Mouse (Mus musculus) G1E (cell line): ENCODE measurements around the gene Col18a1. TPM values are rescaled to one million over a fixed set of nuclear protein-coding genes. Genes with fewer than 3 reads are reported as not detected.

ENCODE experiments used
- ATAC-seq: 2 replicates; pipeline ENCODE4 v1.8.0; 2016; ENCODE audit warnings: mild to moderate bottlenecking; ENCODE audit not compliant: insufficient number of reproducible peaks, poor library complexity, low FRiP score, severe bottlenecking; ENCODE audit errors: extremely low read depth
- DNase-seq: peaks from one replicate; pipeline ENCODE4 v3.0.0; 2012; ENCODE audit warnings: low spot score
- H3K27me3 ChIP-seq: 2 replicates; pipeline ENCODE4 v1.6.1; 2012; ENCODE audit warnings: mild to moderate bottlenecking, low read length, inconsistent platforms; ENCODE audit not compliant: insufficient read depth
- H3K36me3 ChIP-seq: replicated peaks from 2 replicates; pipeline ENCODE3; 2012; ENCODE audit warnings: mild to moderate bottlenecking, inconsistent platforms
- H3K4me1 ChIP-seq: 2 replicates; pipeline ENCODE4 v1.6.1; 2012; ENCODE audit warnings: low read depth, low read length, inconsistent platforms, mixed read lengths; ENCODE audit not compliant: insufficient read depth
- H3K4me3 ChIP-seq: 2 replicates; pipeline ENCODE4 v1.5.1; 2012; ENCODE audit warnings: low read depth, mild to moderate bottlenecking, inconsistent platforms, low read length, moderate library complexity, mixed read lengths
- H3K9me3 ChIP-seq: replicated peaks from 2 replicates; pipeline ENCODE4 v1.6.1; 2012; ENCODE audit warnings: inconsistent platforms
- CTCF ChIP-seq: IDR thresholded peaks from 2 replicates; pipeline ENCODE4 v1.5.1; 2012; ENCODE audit warnings: low read depth, low read length, inconsistent platforms, mixed read lengths
- GATA1 ChIP-seq: IDR thresholded peaks from 2 replicates; pipeline ENCODE4 v1.6.1; 2012; ENCODE audit warnings: borderline replicate concordance, low read length, inconsistent platforms, mixed read lengths
- GATA2 ChIP-seq: IDR thresholded peaks from 2 replicates; pipeline ENCODE4 v1.6.1; 2012; ENCODE audit warnings: low read depth, low read length, inconsistent platforms, borderline replicate concordance
- POLR2AphosphoS5 ChIP-seq: IDR thresholded peaks from 2 replicates; pipeline ENCODE4 v1.6.1; 2012; ENCODE audit warnings: low read depth, low read length, inconsistent platforms; ENCODE audit not compliant: insufficient replicate concordance
- TAL1 ChIP-seq: conservative IDR thresholded peaks from 2 replicates; pipeline ENCODE4 v1.6.1; 2012; ENCODE audit warnings: low read depth, low read length, inconsistent platforms, mixed read lengths
- polyA plus RNA-seq: library from polyadenylated mRNA; stranded (reverse); fragments of >175 nt; gene quantifications from 2 replicates; pipeline ENCODE4 v1.2.3, GENCODE M21; 2012
- total RNA-seq, 2 experiments: library from RNA; stranded (forward) in 1 of 2; stranded (reverse) in 1 of 2; fragments of 200-1000 nt in 1 of 2; fragments of >200 nt in 1 of 2; fragmentation: Nextera tagmentation in 1 of 2; gene quantifications; 2 replicates each; pipeline ENCODE4 v1.2.3; 2014 to 2017

Col18a1 gene
- total and polyA plus RNA-seq, 3 experiments, result 33.0 to 145 (median 45.1) TPM

- Histone ChIP-seq H3K36me3 (no peaks in the 10 kb centered on the region), H3K9me3 (no peaks in the 10 kb centered on the region), H3K27me3 (peaks cover 53% of the 10 kb centered on the region), H3K4me1 (peaks cover 8% of the 10 kb centered on the region), H3K4me3 (no peak overlapping the region)
- no peak for TF ChIP-seq GATA1
- TF ChIP-seq CTCF, result no peak
- no peak for TF ChIP-seq TAL1
- TF ChIP-seq GATA2, result no peak
- TF ChIP-seq POLR2AphosphoS5, result no peak
- DNase-seq, result no peak
- no peak for ATAC-seq
These were observed 24.9 kb upstream of the Col18a1 start for GRCm38 (mm10) chr10:77190967-77191915.

- Histone ChIP-seq H3K9me3 (no peaks in the 10 kb centered on the region), H3K36me3 (no peaks in the 10 kb centered on the region), H3K4me3 (no peak overlapping the region), H3K4me1 (peaks cover 14% of the 10 kb centered on the region), H3K27me3 (peaks cover 56% of the 10 kb centered on the region)
- ATAC-seq, result no peak
- no peak for DNase-seq
- TF ChIP-seq POLR2AphosphoS5, result no peak
- TF ChIP-seq GATA1, result no peak
- TF ChIP-seq CTCF, result no peak
- TF ChIP-seq GATA2, result no peak
These were observed 21.1 kb upstream of the Col18a1 start for GRCm38 (mm10) chr10:77187427-77187826.

GRCm38 (mm10) chr10:77182804-77183331, 16.5 kb upstream of the Col18a1 start:
- no peaks in the 10 kb centered on the region for H3K9me3 ChIP-seq
- TF ChIP-seq CTCF, result no peak
- TF ChIP-seq GATA2, result no peak
- TF ChIP-seq TAL1, result no peak
- TF ChIP-seq GATA1, result no peak
- no peak for TF ChIP-seq POLR2AphosphoS5
- H3K4me1 ChIP-seq, result peaks cover 13% of the 10 kb centered on the region
- DNase-seq (no peak), ATAC-seq (no peak)
- no peak overlapping the region for H3K4me3 ChIP-seq
- peaks cover 22% of the 10 kb centered on the region for H3K27me3 ChIP-seq
- H3K36me3 ChIP-seq, result no peaks in the 10 kb centered on the region

GRCm38 (mm10) chr10:77180110-77180509, 13.8 kb upstream of the Col18a1 start:
- Histone ChIP-seq H3K4me3 (no peak overlapping the region), H3K27me3 (peaks cover 13% of the 10 kb centered on the region), H3K9me3 (no peaks in the 10 kb centered on the region), H3K4me1 (peaks cover 8% of the 10 kb centered on the region), H3K36me3 (no peaks in the 10 kb centered on the region)
- no peak for DNase-seq
- TF ChIP-seq GATA1 (no peak), GATA2 (no peak), TAL1 (no peak), POLR2AphosphoS5 (no peak), CTCF (no peak)
- no peak for ATAC-seq

GRCm38 (mm10) chr10:77178691-77179090, 12.3 kb upstream of the Col18a1 start:
- DNase-seq (no peak), ATAC-seq (no peak)
- TF ChIP-seq POLR2AphosphoS5, result no peak
- no peak for TF ChIP-seq GATA1
- no peak for TF ChIP-seq CTCF
- no peak for TF ChIP-seq GATA2
- TF ChIP-seq TAL1, result no peak
- Histone ChIP-seq H3K9me3 (no peaks in the 10 kb centered on the region), H3K36me3 (no peaks in the 10 kb centered on the region), H3K4me1 (peaks cover 12% of the 10 kb centered on the region), H3K4me3 (no peak overlapping the region), H3K27me3 (peaks cover 13% of the 10 kb centered on the region)

- TF ChIP-seq CTCF, result no peak
- no peak for TF ChIP-seq POLR2AphosphoS5
- TF ChIP-seq GATA1, result no peak
- no peak for TF ChIP-seq GATA2
- no peak for TF ChIP-seq TAL1
- ATAC-seq, result no peak
- H3K4me1 ChIP-seq, result peaks cover 42% of the 10 kb centered on the region
- no peak overlapping the region for H3K4me3 ChIP-seq
- H3K36me3 ChIP-seq, result no peaks in the 10 kb centered on the region
- no peak for DNase-seq
- no peaks in the 10 kb centered on the region for H3K9me3 ChIP-seq
- peaks cover 40% of the 10 kb centered on the region for H3K27me3 ChIP-seq
These were observed 4.1 kb upstream of the Col18a1 start for GRCm38 (mm10) chr10:77170400-77170799.
